8 mouse cellular contexts compared by ENCODE assay signal in the genomic region with DNA sequence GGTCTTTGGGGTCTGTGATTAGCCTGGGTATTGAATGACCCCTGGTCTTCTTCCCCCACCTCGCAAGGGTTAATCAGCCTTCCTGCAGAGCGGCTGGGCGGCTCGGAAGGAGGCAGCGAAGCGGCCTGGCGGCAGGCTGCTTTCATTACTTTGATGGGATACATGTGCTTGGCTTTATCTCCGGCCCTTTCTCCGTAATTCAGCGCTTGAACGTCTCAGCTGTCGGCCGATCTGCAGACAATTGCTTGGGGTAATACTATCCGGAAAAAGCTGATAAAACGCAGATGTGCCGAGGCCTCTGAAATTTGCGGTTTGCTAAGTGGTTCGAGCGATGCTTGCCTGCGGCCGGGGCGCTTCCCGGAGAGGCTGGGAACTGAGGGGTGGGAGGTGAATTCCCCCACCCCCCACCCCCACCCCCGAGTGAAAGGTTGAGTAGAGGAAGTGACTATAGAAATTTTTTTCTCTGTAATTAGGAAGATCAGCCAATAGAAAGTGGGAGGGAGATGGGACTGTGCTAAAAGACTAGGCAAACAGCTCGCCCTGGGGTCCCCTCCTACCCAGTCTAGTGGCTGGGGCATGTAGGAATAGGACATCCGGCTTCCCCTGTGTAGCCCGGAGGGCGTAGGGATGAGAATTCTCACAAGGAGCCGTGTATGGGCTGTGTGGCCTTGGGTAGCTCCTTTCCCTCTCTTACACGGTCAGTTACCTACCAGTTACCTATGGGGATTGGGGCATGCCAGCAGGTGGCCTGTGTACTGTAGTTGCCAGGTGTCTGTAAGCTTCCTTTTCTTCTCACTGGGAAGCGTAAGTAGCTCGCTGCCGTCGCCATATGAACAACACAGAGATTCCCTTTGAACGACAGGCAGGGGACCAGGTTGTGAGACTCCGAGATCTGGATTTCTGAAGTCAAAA.
DNase-seq lines count a peak whose midpoint lies in the region; ATAC-seq and TF ChIP-seq lines count a peak whose summit lies in the region.

No protein-coding gene starts in this region.

- H3K9me3 ChIP-seq in embryonic facial prominence, embryonic 15.5 days (replicated peaks) = no peaks in the 10 kb centered on the region
- no peaks in the 10 kb centered on the region for H3K9me3 ChIP-seq in hindbrain, embryonic 16.5 days (ENCODE audit: control insufficient read depth, low read length)
- H3K9me3 ChIP-seq in midbrain, postnatal 0 days (ENCODE audit: low read length) = no peaks in the 10 kb centered on the region

- ATAC-seq in embryonic facial prominence, embryonic 15.5 days (ENCODE audit: insufficient number of reproducible peaks, low FRiP score, low TSS enrichment, low read depth) = peak; percentile 70
- ATAC-seq in hindbrain, embryonic 16.5 days = no peak
- 0 out of 2 replicates have a peak, but pooled peaks have one; percentile 20 for ATAC-seq in midbrain, postnatal 0 days (ENCODE audit: low FRiP score)

- H3K4me2 ChIP-seq in embryonic facial prominence, embryonic 15.5 days (replicated peaks) = peak overlapping the region; percentile 46
- peak overlapping the region; percentile 55 for H3K4me2 ChIP-seq in hindbrain, embryonic 16.5 days (ENCODE audit: low read length)
- peak overlapping the region; percentile 42 for H3K4me2 ChIP-seq in midbrain, postnatal 0 days (ENCODE audit: low read depth, low read length, poor library complexity, severe bottlenecking)

- H3K4me1 ChIP-seq in embryonic facial prominence, embryonic 15.5 days = peaks cover 46% of the 10 kb centered on the region
- peaks cover 11% of the 10 kb centered on the region for H3K4me1 ChIP-seq in hindbrain, embryonic 16.5 days (ENCODE audit: control insufficient read depth, insufficient read depth, low read depth, low read length)
- peaks cover 3% of the 10 kb centered on the region; the same call in 1 of the 2 replicates for H3K4me1 ChIP-seq in midbrain, postnatal 0 days (ENCODE audit: insufficient read depth, low read length)

- peaks cover 71% of the 10 kb centered on the region for H3K27me3 ChIP-seq in embryonic facial prominence, embryonic 15.5 days
- peaks cover 46% of the 10 kb centered on the region for H3K27me3 ChIP-seq in hindbrain, embryonic 16.5 days (replicated peaks; ENCODE audit: control insufficient read depth, insufficient read depth, low read length)
- peaks cover 34% of the 10 kb centered on the region for H3K27me3 ChIP-seq in midbrain, postnatal 0 days (ENCODE audit: insufficient read depth, low read length)

- WGBS in embryonic facial prominence, embryonic 15.5 days = 2% methylated on average over 36 of the region's 36 CpGs
- 4% methylated on average over 36 of the region's 36 CpGs for WGBS in hindbrain, embryonic 16.5 days
- 8% methylated on average over 35 of the region's 36 CpGs for WGBS in midbrain, postnatal 0 days

- peak overlapping the region; percentile 25 for H3K4me3 ChIP-seq in embryonic facial prominence, embryonic 15.5 days (replicated peaks)
- peak overlapping the region; percentile 29 for H3K4me3 ChIP-seq in hindbrain, embryonic 16.5 days (ENCODE audit: low read length)
- peak overlapping the region; percentile 23 for H3K4me3 ChIP-seq in midbrain, postnatal 0 days (ENCODE audit: low read depth, low read length)

- no peak for TF ChIP-seq CTCF in midbrain, postnatal 0 days (IDR thresholded peaks at IDR 0.05)

- DNase-seq in heart, adult 9 months (ENCODE audit: low spot score in 2 of 2) = peak; percentile 4 to 12
- DNase-seq in heart, postnatal 25 days (ENCODE audit: low spot score) = no peak
- DNase-seq in midbrain, postnatal 0 days (ENCODE audit: low spot score) = no peak
- DNase-seq in right cerebral cortex, postnatal 25 days = no peak
- no peak for DNase-seq in left cerebral cortex, postnatal 36 days (ENCODE audit: low spot score in 2 of 2)
- DNase-seq in ovary, postnatal 10 days (ENCODE audit: low spot score) = no peak

- H3K27ac ChIP-seq in embryonic facial prominence, embryonic 15.5 days (replicated peaks) = no peak overlapping the region
- no peak overlapping the region for H3K27ac ChIP-seq in hindbrain, embryonic 16.5 days (ENCODE audit: low read depth, low read length)
- no peak overlapping the region for H3K27ac ChIP-seq in midbrain, postnatal 0 days (ENCODE audit: low read depth, low read length)

- no peaks in the 10 kb centered on the region for H3K36me3 ChIP-seq in embryonic facial prominence, embryonic 15.5 days
- no peaks in the 10 kb centered on the region for H3K36me3 ChIP-seq in hindbrain, embryonic 16.5 days (ENCODE audit: control insufficient read depth, insufficient read depth, low read length)
- H3K36me3 ChIP-seq in midbrain, postnatal 0 days (ENCODE audit: insufficient read depth, low read length) = no peaks in the 10 kb centered on the region

- intact Hi-C loops in heart, postnatal 25 days (cut with DNase I) = no loop called here
- intact Hi-C loops in left cerebral cortex, postnatal 36 days (cut with DNase I) = no loop called here

- no peak overlapping the region for H3K9ac ChIP-seq in embryonic facial prominence, embryonic 15.5 days
- peak overlapping the region; percentile 45 for H3K9ac ChIP-seq in hindbrain, embryonic 16.5 days (ENCODE audit: low read depth, low read length)
- H3K9ac ChIP-seq in midbrain, postnatal 0 days (replicated peaks; ENCODE audit: low read length, poor library complexity, severe bottlenecking) = no peak overlapping the region

Comparison
In these comparisons a context has a peak if more than half of its experiments do, and no peak if none do; other contexts are left out.
1. DNase-seq: peak in heart, adult 9 months (2 of 2); none in heart, postnatal 25 days (single experiment), midbrain, postnatal 0 days (single experiment), right cerebral cortex, postnatal 25 days (single experiment), left cerebral cortex, postnatal 36 days (0 of 2) and ovary, postnatal 10 days (single experiment).
2. Peak in every context shown above with its lines, with median percentiles within 50 percentile points of each other: H3K4me2 ChIP-seq and H3K4me3 ChIP-seq.